Mouse (Mus musculus): ENCODE data around the gene Dpf2. TPM values are rescaled to one million over a fixed set of nuclear protein-coding genes. Genes with fewer than 3 reads are reported as not detected.

Gene Dpf2
- polyA plus RNA-seq, 1 experiment from 2014 or later = 77.7 TPM

DNA sequence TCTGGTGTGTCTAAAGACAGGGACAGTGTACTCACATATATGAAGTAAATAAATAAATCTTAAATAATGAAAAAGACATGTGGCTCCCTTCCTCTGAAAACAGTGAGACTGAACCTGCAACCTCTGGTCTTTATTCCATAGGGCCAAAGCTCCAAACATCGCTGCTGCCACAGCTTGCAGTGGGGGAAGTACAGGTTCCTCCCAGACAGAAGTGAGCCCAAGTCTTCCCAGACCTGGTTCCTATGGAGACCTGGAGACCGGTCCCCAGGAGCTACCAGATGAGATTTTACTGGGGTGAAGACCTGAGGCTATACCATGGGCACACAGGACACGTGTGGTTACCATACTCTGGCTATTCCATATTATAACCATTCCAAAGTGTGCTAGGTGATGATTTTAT is 62.0 kb downstream of the Dpf2 start:
- WGBS = 88% methylated on average over 3 of the region's 3 CpGs
- H3K9ac ChIP-seq (replicated peaks; ENCODE audit: low read depth) = peak overlapping the region; percentile 32; the same call in 1 of the 2 replicates
- H3K4me1 ChIP-seq (ENCODE audit: insufficient read depth, low read depth, low read length) = peaks cover 36% of the 10 kb centered on the region
- peaks cover 18% of the 10 kb centered on the region; the same call in 1 of the 2 replicates for H3K36me3 ChIP-seq (ENCODE audit: insufficient read depth, low read length)
- ATAC-seq (no peak), DNase-seq (ENCODE audit: low spot score) (no peak)
- no peaks in the 10 kb centered on the region for H3K9me3 ChIP-seq (ENCODE audit: low read length)
- peak overlapping the region; percentile 83; the same call in 1 of the 2 replicates for H3K27ac ChIP-seq (ENCODE audit: low read length)
- TF ChIP-seq CTCF (IDR thresholded peaks at IDR 0.05) = no peak
- TF ChIP-seq EP300 (IDR thresholded peaks at IDR 0.05) = no peak
- no peak overlapping the region for H3K4me2 ChIP-seq (replicated peaks; ENCODE audit: low read depth, low read length)
- no peak overlapping the region for H3K4me3 ChIP-seq (ENCODE audit: low read depth, low read length)
- H3K27me3 ChIP-seq (replicated peaks; ENCODE audit: insufficient read depth, low read length) = no peaks in the 10 kb centered on the region

DNA sequence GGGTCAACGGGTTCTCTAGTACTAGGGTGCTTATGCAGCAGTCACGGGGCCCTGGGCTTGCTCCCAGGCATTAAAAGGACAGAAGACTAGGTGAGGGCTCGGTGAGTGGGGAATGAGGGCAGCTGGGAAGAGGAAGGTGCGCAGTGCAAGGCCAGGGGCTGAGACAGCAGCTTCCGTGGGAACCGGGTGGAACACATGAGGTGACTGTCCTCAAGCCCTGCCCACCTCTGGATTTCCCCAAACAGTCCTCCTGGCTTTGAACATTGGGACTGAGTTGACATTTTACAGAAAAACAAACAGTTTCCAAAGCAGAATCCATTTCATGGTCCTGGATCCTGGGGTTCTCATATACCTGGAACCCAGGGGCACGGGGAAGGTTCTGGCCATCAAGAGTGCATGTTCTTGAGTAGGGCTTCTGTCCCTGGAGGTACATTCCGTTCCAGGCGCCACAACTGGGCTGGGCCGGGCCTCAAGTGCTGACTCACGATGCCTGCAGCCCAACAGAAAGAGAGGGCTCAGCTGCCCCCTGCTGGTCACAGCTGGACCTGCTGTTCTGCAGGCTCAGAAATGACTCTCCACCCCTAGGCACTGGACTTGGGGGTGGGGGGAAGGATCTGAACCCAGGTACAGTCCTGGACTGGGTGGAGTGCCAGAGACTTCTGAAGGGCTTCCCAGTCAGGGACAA is 62.8 kb downstream of the Dpf2 start:
- Histone ChIP-seq H3K4me3 (ENCODE audit: low read depth, low read length) (no peak overlapping the region), H3K4me1 (ENCODE audit: insufficient read depth, low read depth, low read length) (peaks cover 36% of the 10 kb centered on the region), H3K27me3 (replicated peaks; ENCODE audit: insufficient read depth, low read length) (no peaks in the 10 kb centered on the region), H3K4me2 (replicated peaks; ENCODE audit: low read depth, low read length) (peak overlapping the region; percentile 35), H3K27ac (ENCODE audit: low read length) (peak overlapping the region; percentile 100), H3K9ac (replicated peaks; ENCODE audit: low read depth) (peak overlapping the region; percentile 65), H3K36me3 (ENCODE audit: insufficient read depth, low read length) (peaks cover 14% of the 10 kb centered on the region; the same call in 1 of the 2 replicates), H3K9me3 (ENCODE audit: low read length) (no peaks in the 10 kb centered on the region)
- DNase-seq (ENCODE audit: low spot score) (peak; percentile 97), ATAC-seq (peak; percentile 35)
- peak; percentile 100 for TF ChIP-seq EP300 (IDR thresholded peaks at IDR 0.05)
- TF ChIP-seq CTCF (IDR thresholded peaks at IDR 0.05) = peak; percentile 99
- 16% methylated on average over 11 of the region's 11 CpGs for WGBS

DNA sequence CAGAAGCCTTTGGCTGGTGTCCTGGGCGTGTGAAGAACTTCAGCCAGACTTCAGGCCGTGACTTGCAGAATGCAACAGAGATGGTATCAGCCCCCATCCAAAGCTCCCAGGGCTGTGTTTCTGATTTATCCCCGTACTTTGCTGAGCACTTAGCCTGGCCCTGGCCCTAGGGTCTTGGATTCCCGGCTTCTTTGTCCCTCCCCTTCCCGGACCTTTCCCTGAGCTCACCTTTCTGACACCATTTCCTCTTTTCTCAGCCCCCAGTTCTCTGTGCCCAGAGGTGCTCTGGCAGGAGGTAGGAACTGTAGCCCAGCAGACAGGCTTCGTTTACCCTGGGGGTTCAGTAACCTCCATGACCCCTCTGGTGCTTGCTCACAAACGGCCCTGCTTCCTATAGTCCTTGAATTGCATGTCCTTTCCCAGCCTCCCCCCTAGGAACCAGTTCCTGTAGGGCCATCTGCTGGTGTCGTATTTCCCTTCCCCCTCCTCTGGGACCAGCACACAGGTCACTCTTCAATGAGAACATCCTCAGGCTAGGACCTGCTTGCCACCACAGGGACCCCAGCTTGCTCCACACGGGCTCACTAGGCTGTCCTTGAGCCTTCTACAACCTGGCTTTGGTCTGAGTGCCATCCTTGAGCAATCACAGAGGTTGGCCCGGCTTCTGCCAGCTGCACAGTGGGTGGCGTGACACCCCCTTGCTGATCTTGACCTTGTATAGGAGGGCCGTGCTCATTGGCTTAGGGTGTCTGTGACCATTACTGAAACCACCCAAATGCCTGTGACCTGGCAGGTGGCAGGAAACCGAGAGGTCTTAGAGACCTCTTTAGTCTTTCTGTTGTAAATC is 63.8 kb downstream of the Dpf2 start:
- Histone ChIP-seq H3K4me3 (ENCODE audit: low read depth, low read length) (peak overlapping the region; percentile 15; the same call in 1 of the 2 replicates), H3K36me3 (ENCODE audit: insufficient read depth, low read length) (peaks cover 12% of the 10 kb centered on the region; the same call in 1 of the 2 replicates), H3K27ac (ENCODE audit: low read length) (peak overlapping the region; percentile 100), H3K27me3 (replicated peaks; ENCODE audit: insufficient read depth, low read length) (no peaks in the 10 kb centered on the region), H3K4me2 (replicated peaks; ENCODE audit: low read depth, low read length) (peak overlapping the region; percentile 55), H3K9me3 (ENCODE audit: low read length) (no peaks in the 10 kb centered on the region), H3K9ac (replicated peaks; ENCODE audit: low read depth) (peak overlapping the region; percentile 65), H3K4me1 (ENCODE audit: insufficient read depth, low read depth, low read length) (peaks cover 36% of the 10 kb centered on the region)
- no peak for ATAC-seq
- DNase-seq (ENCODE audit: low spot score) = peak; percentile 79
- TF ChIP-seq EP300 (IDR thresholded peaks at IDR 0.05) = no peak; the same call in 1 of the 2 replicates
- peak; percentile 25 for TF ChIP-seq CTCF (IDR thresholded peaks at IDR 0.05)
- WGBS = 18% methylated on average over 13 of the region's 13 CpGs

DNA sequence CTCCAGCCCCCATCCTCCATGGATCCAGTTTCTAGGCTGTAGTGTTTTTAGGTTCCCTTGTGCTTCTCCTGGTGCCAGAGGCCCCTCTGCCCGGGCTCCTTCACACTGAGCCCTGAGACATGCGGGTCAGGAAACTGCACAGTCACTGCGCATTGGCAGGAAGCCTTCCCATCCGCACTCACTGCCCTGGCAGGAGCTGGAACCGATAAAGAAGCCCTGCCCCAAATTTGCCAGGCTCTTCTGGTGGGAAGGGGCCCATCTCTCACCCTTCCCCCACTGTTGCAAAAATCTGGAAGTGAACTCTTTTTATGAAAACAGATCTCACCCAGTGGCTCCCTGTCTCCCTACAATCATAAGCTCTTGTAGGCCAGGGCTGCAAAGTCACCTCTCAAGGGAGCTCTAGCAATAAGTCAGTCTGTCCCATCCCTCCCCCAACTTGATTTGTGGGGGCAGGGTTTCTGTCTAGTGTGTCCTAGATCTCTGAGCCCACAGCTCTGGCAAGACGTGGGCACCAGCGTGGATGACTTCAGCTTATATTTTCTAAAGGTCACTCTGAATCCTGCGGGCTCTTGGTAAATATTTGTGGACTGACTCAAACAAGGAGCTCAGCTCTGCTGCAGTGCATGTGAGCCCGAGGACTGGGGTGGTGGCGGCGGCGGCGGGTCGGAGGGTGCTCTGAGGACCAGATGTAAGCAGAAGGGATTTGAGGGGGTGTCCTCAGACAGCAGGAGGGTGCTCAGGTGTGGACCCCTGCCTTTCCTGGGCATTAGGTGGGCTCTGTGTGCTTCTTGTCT is 64.6 kb downstream of the Dpf2 start:
- H3K9me3 ChIP-seq (ENCODE audit: low read length) = no peaks in the 10 kb centered on the region
- no peaks in the 10 kb centered on the region for H3K27me3 ChIP-seq (replicated peaks; ENCODE audit: insufficient read depth, low read length)
- ATAC-seq = peak; percentile 0; the same call in 1 of the 2 replicates
- peak overlapping the region; percentile 65 for H3K9ac ChIP-seq (replicated peaks; ENCODE audit: low read depth)
- WGBS = 19% methylated on average over 14 of the region's 14 CpGs
- TF ChIP-seq EP300 (IDR thresholded peaks at IDR 0.05) = peak; percentile 83
- TF ChIP-seq CTCF (IDR thresholded peaks at IDR 0.05) = no peak
- peak overlapping the region; percentile 15; the same call in 1 of the 2 replicates for H3K4me3 ChIP-seq (ENCODE audit: low read depth, low read length)
- H3K4me2 ChIP-seq (replicated peaks; ENCODE audit: low read depth, low read length) = peak overlapping the region; percentile 55
- H3K27ac ChIP-seq (ENCODE audit: low read length) = peak overlapping the region; percentile 100
- peak; percentile 92 for DNase-seq (ENCODE audit: low spot score)
- H3K36me3 ChIP-seq (ENCODE audit: insufficient read depth, low read length) = peaks cover 12% of the 10 kb centered on the region; the same call in 1 of the 2 replicates
- H3K4me1 ChIP-seq (ENCODE audit: insufficient read depth, low read depth, low read length) = peaks cover 36% of the 10 kb centered on the region

DNA sequence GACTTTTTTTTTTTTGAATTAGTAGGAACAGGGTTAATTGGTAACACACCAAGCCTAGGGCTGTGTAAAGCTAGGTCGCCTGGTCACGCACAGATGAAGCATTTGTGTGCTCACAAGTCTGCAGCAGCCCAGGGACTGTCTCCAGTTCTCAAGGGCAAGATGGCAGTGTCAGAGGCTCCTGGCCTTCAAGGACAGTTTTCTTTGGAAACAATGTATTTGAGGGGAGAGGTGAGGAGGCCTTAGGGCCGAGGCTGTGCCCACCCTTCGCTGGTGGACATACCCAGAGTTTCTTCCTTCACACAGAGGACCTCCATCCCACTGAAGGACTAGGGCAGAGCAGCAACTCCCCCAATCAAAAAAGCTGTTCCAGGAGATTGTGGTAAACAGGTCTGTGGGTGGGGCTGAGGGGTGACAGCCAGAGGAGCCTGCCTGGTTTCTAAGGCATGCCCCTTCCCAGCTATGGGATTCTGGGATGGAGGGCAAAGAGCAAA is 65.5 kb downstream of the Dpf2 start:
- DNase-seq (ENCODE audit: low spot score) (peak; percentile 30), ATAC-seq (no peak)
- Histone ChIP-seq H3K9me3 (ENCODE audit: low read length) (no peaks in the 10 kb centered on the region), H3K27ac (ENCODE audit: low read length) (peak overlapping the region; percentile 100), H3K4me3 (ENCODE audit: low read depth, low read length) (peak overlapping the region; percentile 4; the same call in 1 of the 2 replicates), H3K4me2 (replicated peaks; ENCODE audit: low read depth, low read length) (peak overlapping the region; percentile 55), H3K27me3 (replicated peaks; ENCODE audit: insufficient read depth, low read length) (no peaks in the 10 kb centered on the region), H3K36me3 (ENCODE audit: insufficient read depth, low read length) (0 out of 2 replicates have a peak, but pooled peaks cover 3% of the 10 kb centered on the region), H3K4me1 (ENCODE audit: insufficient read depth, low read depth, low read length) (peaks cover 36% of the 10 kb centered on the region), H3K9ac (replicated peaks; ENCODE audit: low read depth) (peak overlapping the region; percentile 65)
- 49% methylated on average over 4 of the region's 4 CpGs for WGBS
- no peak for TF ChIP-seq CTCF (IDR thresholded peaks at IDR 0.05)
- TF ChIP-seq EP300 (IDR thresholded peaks at IDR 0.05) = no peak

Measured in lung, postnatal 0 days (tissue).